Mouse (Mus musculus) forebrain, embryonic 16.5 days (tissue): ENCODE data around the gene Capzb. TPM values are rescaled to one million over a fixed set of nuclear protein-coding genes. Genes with fewer than 3 reads are reported as not detected.
A peak's percentile ranks its signal among the peaks of the same experiment; 100 is the strongest.

Experiments
- ATAC-seq: fragments of 200-750 bp; cut with Nextera tagmentation; 2 replicates; pipeline ENCODE4 v1.8.0; 2017; ENCODE audit warnings: mild to moderate bottlenecking, moderate library complexity
- H3K27ac ChIP-seq: fragments of 300-500 bp; sonication (generic); 2 replicates; pipeline ENCODE4 v1.5.1; 2014; ENCODE audit warnings: low read length, control low read depth
- H3K27me3 ChIP-seq: fragments of 300-500 bp; sonication (generic); replicated peaks from 2 replicates; pipeline ENCODE4 v1.6.1; 2014; ENCODE audit warnings: low read length; ENCODE audit not compliant: control insufficient read depth, insufficient read depth
- H3K36me3 ChIP-seq: fragments of 300-500 bp; sonication (generic); 2 replicates; pipeline ENCODE4 v1.6.1; 2014; ENCODE audit not compliant: control insufficient read depth, insufficient read depth
- H3K4me1 ChIP-seq: fragments of 300-500 bp; sonication (generic); replicated peaks from 2 replicates; pipeline ENCODE4 v1.6.1; 2014; ENCODE audit warnings: low read length; ENCODE audit not compliant: control insufficient read depth, insufficient read depth
- H3K4me2 ChIP-seq: fragments of 300-500 bp; sonication (generic); 2 replicates; pipeline ENCODE4 v1.6.1; 2014; ENCODE audit warnings: mild to moderate bottlenecking, low read length, control low read depth
- H3K4me3 ChIP-seq: fragments of 300-500 bp; sonication (generic); replicated peaks from 2 replicates; pipeline ENCODE4 v1.5.1; 2014; ENCODE audit warnings: mild to moderate bottlenecking, low read length, control low read depth
- H3K9ac ChIP-seq: fragments of 300-500 bp; sonication (generic); replicated peaks from 2 replicates; pipeline ENCODE4 v1.6.1; 2014; ENCODE audit warnings: low read depth, low read length, control low read depth
- H3K9me3 ChIP-seq: fragments of 300-500 bp; sonication (generic); 2 replicates; pipeline ENCODE4 v1.6.1; 2016; ENCODE audit warnings: low read length; ENCODE audit not compliant: control insufficient read depth
- WGBS: fragments of 180-500 bp; shearing (Covaris S2); extraction: QIAGEN DNeasy Blood & Tissue Kit; methylation state at CpG from one replicate; pipeline ENCODE4 v1.1.7; 2014; 5-methylcytosine and 5-hydroxymethylcytosine counted together
- polyA plus RNA-seq: library from polyadenylated mRNA; unstranded; fragments of >200 nt; fragmentation: Nextera tagmentation; extraction: Ambion mirVana; gene quantifications from 2 replicates; pipeline ENCODE4 v1.2.1, GENCODE M21; 2015

The Capzb gene
- polyA plus RNA-seq, 1 experiment from 2014 or later = 311 TPM

DNA sequence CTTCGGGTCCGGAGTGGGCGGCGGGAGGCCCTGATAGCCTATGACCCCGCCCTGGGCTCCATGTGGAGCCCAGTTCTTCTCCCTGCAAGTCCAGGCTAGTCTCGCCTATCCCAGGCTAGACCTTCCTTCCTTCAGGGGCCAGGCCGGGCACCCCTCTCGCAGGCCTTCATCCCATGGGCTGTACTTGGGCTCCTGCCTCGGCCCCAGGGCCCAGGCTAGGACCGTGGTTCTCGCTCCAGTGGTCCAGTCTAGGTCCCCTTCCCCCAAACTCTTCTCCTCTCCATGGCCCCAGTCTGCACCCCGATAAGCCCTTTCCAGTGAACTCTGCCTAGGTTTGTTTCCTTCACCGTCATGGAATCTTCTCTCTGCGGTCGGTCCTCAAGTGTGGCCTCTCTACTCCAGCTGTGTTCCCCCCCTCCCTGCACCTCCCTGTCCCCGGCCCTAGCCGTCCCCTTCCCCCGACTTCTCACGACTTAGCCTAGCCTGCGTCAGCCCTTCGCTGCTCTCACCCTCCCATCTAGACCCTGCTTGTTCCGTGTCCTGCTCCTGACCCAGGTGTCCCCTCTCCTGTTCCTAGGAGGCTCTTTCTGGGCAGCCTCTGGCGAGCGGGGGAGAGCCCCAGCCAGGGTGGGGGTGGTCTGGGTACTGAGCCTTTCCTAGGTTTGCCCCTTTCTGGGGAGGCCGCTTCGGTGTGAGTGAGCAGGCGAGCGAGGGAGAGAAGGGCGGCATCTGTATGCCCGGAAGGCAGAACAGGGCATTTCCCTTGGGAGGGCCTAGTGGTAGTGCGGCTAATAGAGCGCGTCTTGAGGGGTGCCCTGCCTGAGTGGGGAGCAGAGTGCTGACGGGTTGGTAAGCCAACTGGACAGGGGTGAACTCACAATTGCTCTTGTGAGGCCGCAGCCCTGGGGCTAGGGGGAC is 736 bp downstream of the Capzb start:
- Histone ChIP-seq H3K9ac (peak overlapping the region; percentile 82), H3K27ac (peak overlapping the region; percentile 72), H3K4me3 (peak overlapping the region; percentile 85), H3K9me3 (no peaks in the 10 kb centered on the region), H3K36me3 (no peaks in the 10 kb centered on the region), H3K27me3 (no peaks in the 10 kb centered on the region), H3K4me2 (peak overlapping the region; percentile 84), H3K4me1 (peaks cover 41% of the 10 kb centered on the region)
- peak; percentile 9; the same call in 1 of the 2 replicates for ATAC-seq
- 8% methylated on average over 35 of the region's 35 CpGs for WGBS

DNA sequence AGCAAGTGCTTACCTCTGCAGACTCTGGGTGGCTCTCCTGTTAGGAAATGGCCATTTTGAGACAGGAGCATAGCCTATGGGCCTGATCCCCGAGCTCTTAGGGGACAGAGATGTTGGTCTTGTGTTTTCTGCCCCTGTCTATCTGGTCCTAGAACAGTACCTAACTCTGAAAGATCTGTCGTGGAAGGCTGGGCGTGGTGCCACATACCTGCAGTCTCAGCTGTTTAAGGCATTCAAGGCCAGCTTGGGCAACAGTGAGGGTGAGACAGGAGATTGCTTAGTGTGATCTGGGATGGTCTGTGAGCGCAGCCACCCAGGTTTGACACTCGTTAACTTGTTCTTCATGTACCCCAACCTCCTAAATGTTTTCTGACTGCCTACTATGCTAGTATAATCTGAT is 2.4 kb downstream of the Capzb start:
- WGBS = 83% methylated on average over 5 of the region's 5 CpGs

DNA sequence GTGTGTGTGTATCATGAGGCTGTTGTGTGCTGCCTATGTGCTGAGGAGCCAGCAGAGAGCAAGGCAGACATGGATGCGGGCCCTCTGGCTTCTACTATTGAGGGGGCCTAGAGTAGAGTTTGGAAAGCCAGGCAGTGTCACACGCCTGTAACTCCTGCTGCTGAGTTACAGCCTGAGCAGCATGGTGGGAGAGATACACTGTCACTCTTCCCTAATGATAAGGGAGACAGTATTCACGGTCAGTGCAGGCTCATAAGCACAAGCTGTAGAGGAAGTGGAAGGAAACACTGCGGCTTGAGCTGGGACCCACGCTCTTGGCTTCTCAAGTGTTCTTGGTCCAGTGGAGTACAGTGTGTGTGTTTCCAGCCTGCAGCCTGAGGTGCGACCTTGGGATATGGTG is 3.8 kb downstream of the Capzb start:
- Histone ChIP-seq H3K4me3 (no peak overlapping the region), H3K4me2 (no peak overlapping the region), H3K36me3 (peaks cover 2% of the 10 kb centered on the region; the same call in 1 of the 2 replicates), H3K27me3 (no peaks in the 10 kb centered on the region), H3K9me3 (no peaks in the 10 kb centered on the region), H3K4me1 (peaks cover 37% of the 10 kb centered on the region), H3K27ac (no peak overlapping the region), H3K9ac (no peak overlapping the region)
- WGBS = 92% methylated on average over 6 of the region's 6 CpGs
- ATAC-seq = no peak

More for the DNA sequence above, 2.4 kb downstream of the Capzb start:
- no peak overlapping the region for H3K4me2 ChIP-seq
- no peaks in the 10 kb centered on the region for H3K9me3 ChIP-seq
- H3K36me3 ChIP-seq = peaks cover 2% of the 10 kb centered on the region; the same call in 1 of the 2 replicates
- no peak for ATAC-seq
- peaks cover 41% of the 10 kb centered on the region for H3K4me1 ChIP-seq
- no peak overlapping the region for H3K4me3 ChIP-seq
- H3K9ac ChIP-seq = no peak overlapping the region
- no peaks in the 10 kb centered on the region for H3K27me3 ChIP-seq
- H3K27ac ChIP-seq = no peak overlapping the region

DNA sequence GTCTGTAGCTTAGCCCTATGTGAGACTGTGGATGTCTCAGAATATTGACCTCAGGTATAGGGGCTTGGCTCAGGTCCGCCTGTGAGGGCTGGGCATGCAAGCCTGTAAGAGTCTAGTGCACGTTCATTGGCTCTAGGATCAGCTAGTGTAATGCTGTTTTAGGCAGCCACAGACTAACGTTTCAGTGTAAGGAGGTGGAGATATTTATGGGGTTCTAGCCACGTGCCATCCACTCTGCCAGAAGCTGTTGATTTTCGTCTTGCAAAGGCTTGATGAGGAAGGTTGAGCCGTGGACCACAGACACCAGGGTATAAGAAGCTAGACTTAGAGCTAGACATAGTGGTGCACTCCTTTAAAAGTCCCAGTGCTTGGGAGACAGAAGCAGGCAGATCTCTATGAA is 4.2 kb downstream of the Capzb start:
- no peak for ATAC-seq
- WGBS = 87% methylated on average over 6 of the region's 6 CpGs
- H3K9ac ChIP-seq = no peak overlapping the region

DNA sequence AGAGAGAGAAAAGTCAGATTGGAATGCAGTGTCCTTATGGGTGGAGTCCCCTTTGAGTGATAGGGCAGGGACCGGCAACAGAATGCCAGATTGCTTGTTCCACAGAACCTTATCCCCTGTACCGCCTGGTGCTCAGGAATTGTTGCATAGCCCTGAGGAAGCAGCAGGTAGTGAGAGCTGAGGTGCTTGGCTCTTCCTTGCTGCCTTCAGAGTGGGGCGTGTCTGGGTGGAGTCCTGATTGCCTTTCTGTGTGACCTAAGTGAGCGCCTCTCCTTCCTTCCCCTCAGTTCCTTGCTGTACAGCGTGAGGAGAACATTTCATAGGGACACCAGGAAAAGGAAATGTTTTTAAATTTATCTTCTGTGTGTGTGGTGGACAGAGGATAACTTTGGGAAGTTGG is 4.8 kb downstream of the Capzb start:
- peaks cover 2% of the 10 kb centered on the region; the same call in 1 of the 2 replicates for H3K36me3 ChIP-seq
- 95% methylated on average over 5 of the region's 5 CpGs for WGBS
- H3K4me2 ChIP-seq = no peak overlapping the region
- H3K4me1 ChIP-seq = peaks cover 30% of the 10 kb centered on the region
- H3K27me3 ChIP-seq = no peaks in the 10 kb centered on the region
- no peaks in the 10 kb centered on the region for H3K9me3 ChIP-seq
- H3K27ac ChIP-seq = no peak overlapping the region
- no peak for ATAC-seq
- H3K9ac ChIP-seq = no peak overlapping the region
- H3K4me3 ChIP-seq = no peak overlapping the region

More for the DNA sequence above, 4.2 kb downstream of the Capzb start:
- no peaks in the 10 kb centered on the region for H3K27me3 ChIP-seq
- peaks cover 2% of the 10 kb centered on the region; the same call in 1 of the 2 replicates for H3K36me3 ChIP-seq
- peaks cover 33% of the 10 kb centered on the region for H3K4me1 ChIP-seq
- H3K4me3 ChIP-seq = no peak overlapping the region
- no peak overlapping the region for H3K4me2 ChIP-seq
- no peak overlapping the region for H3K27ac ChIP-seq
- H3K9me3 ChIP-seq = no peaks in the 10 kb centered on the region

DNA sequence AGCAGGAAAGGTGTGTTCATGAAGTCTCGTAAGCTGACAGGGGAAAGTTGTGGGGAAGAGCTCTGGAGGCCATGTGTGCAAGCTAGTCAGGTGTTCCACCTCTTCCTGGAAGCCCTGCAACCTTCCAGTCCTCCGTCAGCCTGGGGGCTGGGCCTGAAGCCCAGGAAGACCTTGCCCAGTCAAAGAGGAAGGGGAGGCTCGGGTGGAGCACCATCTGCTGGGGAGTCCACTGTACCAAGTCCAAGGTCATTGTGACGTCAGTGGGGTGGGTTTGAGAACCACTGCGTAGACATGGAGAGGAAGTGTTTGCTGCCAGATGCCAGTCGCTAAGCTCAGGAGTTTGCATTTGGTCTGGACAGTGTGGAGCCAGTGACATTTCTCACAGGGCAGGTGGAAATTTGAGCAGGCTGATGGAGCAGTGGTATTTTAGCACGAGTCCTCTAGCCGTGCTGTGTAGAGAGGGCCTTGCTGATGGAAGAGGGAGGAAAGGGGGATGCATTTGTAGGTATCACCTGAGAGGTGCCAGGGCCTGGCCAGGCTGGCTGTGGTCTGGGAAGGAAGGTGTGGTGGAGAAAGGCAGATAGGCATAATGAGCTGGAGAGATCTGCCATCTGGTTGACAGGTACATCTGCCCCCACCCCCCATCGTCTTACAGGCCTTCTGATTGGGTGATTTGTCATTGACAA is 5.4 kb downstream of the Capzb start:
- WGBS = 77% methylated on average over 9 of the region's 9 CpGs
- Histone ChIP-seq H3K9me3 (no peaks in the 10 kb centered on the region), H3K4me2 (no peak overlapping the region), H3K9ac (no peak overlapping the region), H3K4me1 (peaks cover 30% of the 10 kb centered on the region), H3K4me3 (no peak overlapping the region), H3K36me3 (peaks cover 2% of the 10 kb centered on the region; the same call in 1 of the 2 replicates), H3K27me3 (no peaks in the 10 kb centered on the region), H3K27ac (no peak overlapping the region)
- ATAC-seq = no peak

DNA sequence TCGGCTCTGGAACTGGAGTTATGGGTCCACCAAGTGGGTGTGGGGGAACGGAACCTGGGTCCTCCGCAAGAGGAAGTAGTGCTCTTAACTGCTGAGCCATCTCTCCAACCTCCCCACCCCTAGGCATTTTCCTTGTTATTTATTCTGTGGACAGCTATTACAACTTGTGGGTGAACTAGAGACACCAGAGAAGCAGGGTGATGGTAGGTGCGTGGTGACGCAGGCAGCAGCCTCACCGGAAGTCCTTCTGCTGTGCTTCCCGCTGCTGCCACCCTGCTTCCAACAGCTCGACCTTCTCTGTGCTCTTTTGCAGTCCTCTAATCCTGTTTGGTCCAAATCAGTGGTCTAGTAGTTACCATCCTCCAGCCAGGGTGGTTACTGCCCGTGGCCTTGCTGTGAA is 6.4 kb downstream of the Capzb start:
- H3K4me1 ChIP-seq = peaks cover 20% of the 10 kb centered on the region
- peaks cover 2% of the 10 kb centered on the region; the same call in 1 of the 2 replicates for H3K36me3 ChIP-seq
- H3K9me3 ChIP-seq = no peaks in the 10 kb centered on the region
- H3K27me3 ChIP-seq = no peaks in the 10 kb centered on the region
- ATAC-seq = no peak
- WGBS = 93% methylated on average over 9 of the region's 9 CpGs
- H3K27ac ChIP-seq = no peak overlapping the region
- H3K9ac ChIP-seq = no peak overlapping the region
- no peak overlapping the region for H3K4me2 ChIP-seq
- no peak overlapping the region for H3K4me3 ChIP-seq

DNA sequence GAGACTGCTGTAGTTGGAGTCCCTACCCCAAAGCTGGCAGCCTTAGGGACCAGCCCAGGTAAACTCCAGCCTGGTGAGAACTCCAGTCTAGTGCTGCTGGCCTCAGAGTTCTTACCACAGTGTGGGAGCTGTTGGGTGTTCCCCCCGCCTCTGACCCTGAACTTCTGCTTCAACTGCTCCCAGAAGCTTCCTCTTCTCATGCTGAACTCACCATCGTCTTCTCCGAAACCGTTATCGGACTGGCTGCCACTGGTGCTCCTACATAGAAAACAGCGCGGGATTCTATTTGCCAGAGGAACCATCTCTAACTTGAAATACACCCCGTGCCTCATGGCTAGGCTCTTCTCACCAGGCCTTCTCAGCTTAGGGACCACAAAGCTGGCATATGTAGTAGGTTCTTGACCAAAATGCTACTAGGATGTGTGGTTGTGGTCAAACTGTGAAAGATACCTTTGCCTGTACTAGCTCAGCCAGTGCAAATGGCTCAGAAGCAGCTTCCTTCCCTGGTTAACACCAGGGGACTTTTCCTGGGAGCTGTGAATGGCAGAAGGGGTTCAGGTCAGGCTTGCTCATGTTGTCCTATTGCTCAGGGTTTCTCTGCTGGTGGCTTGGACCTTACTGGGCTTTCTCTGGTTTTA is 7.1 kb downstream of the Capzb start:
- no peak for ATAC-seq
- Histone ChIP-seq H3K4me1 (peaks cover 13% of the 10 kb centered on the region), H3K9ac (no peak overlapping the region), H3K27me3 (no peaks in the 10 kb centered on the region), H3K4me2 (no peak overlapping the region), H3K27ac (no peak overlapping the region), H3K9me3 (no peaks in the 10 kb centered on the region), H3K36me3 (peaks cover 2% of the 10 kb centered on the region; the same call in 1 of the 2 replicates), H3K4me3 (no peak overlapping the region)
- WGBS = 97% methylated on average over 8 of the region's 8 CpGs

DNA sequence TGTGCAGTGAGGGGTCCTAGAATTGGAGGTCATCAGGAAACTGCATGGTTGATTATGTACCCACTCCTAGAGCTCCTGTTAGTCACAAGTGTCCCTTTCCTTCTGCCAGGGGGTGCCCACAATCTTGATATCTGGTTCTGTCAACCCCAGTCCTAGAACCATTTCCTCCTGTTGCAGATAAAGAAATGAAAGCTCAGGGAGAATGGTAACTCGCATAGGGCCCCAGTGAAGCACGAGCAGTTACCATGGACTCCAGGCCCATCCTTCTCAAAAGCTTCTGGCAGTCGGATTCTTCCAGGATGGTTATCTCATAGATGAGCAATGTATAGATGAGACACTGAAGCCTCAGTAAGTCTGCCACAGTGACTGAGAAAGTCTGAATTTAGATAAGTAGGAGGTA is 8.2 kb downstream of the Capzb start:
- Histone ChIP-seq H3K9me3 (no peaks in the 10 kb centered on the region), H3K36me3 (peaks cover 2% of the 10 kb centered on the region; the same call in 1 of the 2 replicates), H3K4me3 (no peak overlapping the region), H3K27me3 (no peaks in the 10 kb centered on the region), H3K4me2 (no peak overlapping the region), H3K4me1 (0 out of 2 replicates have a peak, but pooled peaks cover 4% of the 10 kb centered on the region), H3K9ac (no peak overlapping the region), H3K27ac (no peak overlapping the region)
- no peak for ATAC-seq
- WGBS = 87% methylated on average over 3 of the region's 3 CpGs
